Mouse (Mus musculus): ENCODE results near the gene Pip4k2c. TPM values are rescaled to one million over a fixed set of nuclear protein-coding genes. Genes with fewer than 3 reads are reported as not detected.

Pip4k2c gene
- polyA plus RNA-seq, 1 experiment from 2014 or later = 22.9 TPM

GRCm38 (mm10) chr10:127182624-127183023 lies 28.8 kb downstream of the Pip4k2c start:
- H3K27ac ChIP-seq (ENCODE audit: low read length) = no peak overlapping the region
- WGBS = 76% methylated on average over 4 of the region's 4 CpGs
- H3K4me2 ChIP-seq (replicated peaks; ENCODE audit: low read depth, low read length) = no peak overlapping the region
- peaks cover 10% of the 10 kb centered on the region; the same call in 1 of the 2 replicates for H3K36me3 ChIP-seq (ENCODE audit: control insufficient read depth, insufficient read depth, low read length)
- H3K4me1 ChIP-seq (ENCODE audit: control insufficient read depth, insufficient read depth, low read length) = peaks cover 19% of the 10 kb centered on the region; the same call in 1 of the 2 replicates
- no peak overlapping the region for H3K4me3 ChIP-seq (ENCODE audit: low read depth, low read length)
- H3K9me3 ChIP-seq (ENCODE audit: control insufficient read depth, low read depth, low read length) = no peaks in the 10 kb centered on the region
- ATAC-seq (ENCODE audit: insufficient number of reproducible peaks, insufficient read depth, low FRiP score, low read depth) = no peak
- no peak overlapping the region for H3K9ac ChIP-seq (replicated peaks; ENCODE audit: low read depth, low read length)
- H3K27me3 ChIP-seq (ENCODE audit: control insufficient read depth, insufficient read depth, low read length) = peaks cover 22% of the 10 kb centered on the region

GRCm38 (mm10) chr10:127181566-127181965 lies 29.8 kb downstream of the Pip4k2c start:
- 68% methylated on average over 6 of the region's 6 CpGs for WGBS
- Histone ChIP-seq H3K27ac (ENCODE audit: low read length) (no peak overlapping the region), H3K9ac (replicated peaks; ENCODE audit: low read depth, low read length) (no peak overlapping the region), H3K4me1 (ENCODE audit: control insufficient read depth, insufficient read depth, low read length) (peaks cover 19% of the 10 kb centered on the region; the same call in 1 of the 2 replicates), H3K9me3 (ENCODE audit: control insufficient read depth, low read depth, low read length) (no peaks in the 10 kb centered on the region), H3K36me3 (ENCODE audit: control insufficient read depth, insufficient read depth, low read length) (peaks cover 10% of the 10 kb centered on the region; the same call in 1 of the 2 replicates), H3K27me3 (ENCODE audit: control insufficient read depth, insufficient read depth, low read length) (peaks cover 22% of the 10 kb centered on the region), H3K4me3 (ENCODE audit: low read depth, low read length) (no peak overlapping the region), H3K4me2 (replicated peaks; ENCODE audit: low read depth, low read length) (no peak overlapping the region)
- no peak for ATAC-seq (ENCODE audit: insufficient number of reproducible peaks, insufficient read depth, low FRiP score, low read depth)

GRCm38 (mm10) chr10:127180695-127181047 lies 30.7 kb downstream of the Pip4k2c start:
- H3K4me1 ChIP-seq (ENCODE audit: control insufficient read depth, insufficient read depth, low read length) = peaks cover 19% of the 10 kb centered on the region; the same call in 1 of the 2 replicates
- peaks cover 10% of the 10 kb centered on the region; the same call in 1 of the 2 replicates for H3K36me3 ChIP-seq (ENCODE audit: control insufficient read depth, insufficient read depth, low read length)
- H3K4me2 ChIP-seq (replicated peaks; ENCODE audit: low read depth, low read length) = no peak overlapping the region
- WGBS = 34% methylated on average over 3 of the region's 3 CpGs
- no peaks in the 10 kb centered on the region for H3K9me3 ChIP-seq (ENCODE audit: control insufficient read depth, low read depth, low read length)
- peak overlapping the region; percentile 6; the same call in 1 of the 2 replicates for H3K4me3 ChIP-seq (ENCODE audit: low read depth, low read length)
- H3K27me3 ChIP-seq (ENCODE audit: control insufficient read depth, insufficient read depth, low read length) = peaks cover 22% of the 10 kb centered on the region
- H3K27ac ChIP-seq (ENCODE audit: low read length) = no peak overlapping the region
- no peak for ATAC-seq (ENCODE audit: insufficient number of reproducible peaks, insufficient read depth, low FRiP score, low read depth)
- H3K9ac ChIP-seq (replicated peaks; ENCODE audit: low read depth, low read length) = no peak overlapping the region

GRCm38 (mm10) chr10:127179871-127180694 lies 31.3 kb downstream of the Pip4k2c start, which contains the start of gene Slc26a10:
TSS of gene Slc26a10 (minus strand) at chr10:127180645.
- no peak within 1 kb of the TSS for H3K9ac ChIP-seq (replicated peaks; ENCODE audit: low read depth, low read length)
- WGBS = 3% methylated on average over 34 of the region's 34 CpGs
- no peak within 1 kb of the TSS for H3K27ac ChIP-seq (ENCODE audit: low read length)
- H3K9me3 ChIP-seq (ENCODE audit: control insufficient read depth, low read depth, low read length) = no peaks in the 10 kb centered on the region
- peak within 1 kb of the TSS; percentile 6; the same call in 1 of the 2 replicates for H3K4me3 ChIP-seq (ENCODE audit: low read depth, low read length)
- no peak for ATAC-seq (ENCODE audit: insufficient number of reproducible peaks, insufficient read depth, low FRiP score, low read depth)
- peaks cover 19% of the 10 kb centered on the region; the same call in 1 of the 2 replicates for H3K4me1 ChIP-seq (ENCODE audit: control insufficient read depth, insufficient read depth, low read length)
- peak within 1 kb of the TSS; percentile 14; the same call in 1 of the 2 replicates for H3K4me2 ChIP-seq (replicated peaks; ENCODE audit: low read depth, low read length)
- H3K27me3 ChIP-seq (ENCODE audit: control insufficient read depth, insufficient read depth, low read length) = peaks cover 22% of the 10 kb centered on the region
- H3K36me3 ChIP-seq (ENCODE audit: control insufficient read depth, insufficient read depth, low read length) = peaks cover 10% of the 10 kb centered on the region; the same call in 1 of the 2 replicates

- WGBS = 4% methylated on average over 41 of the region's 41 CpGs
Observed at GRCm38 (mm10) chr10:127178286-127179027, 32.9 kb downstream of the Pip4k2c start.

GRCm38 (mm10) chr10:127177719-127178118 lies 33.7 kb downstream of the Pip4k2c start:
- Histone ChIP-seq H3K36me3 (ENCODE audit: control insufficient read depth, insufficient read depth, low read length) (peaks cover 5% of the 10 kb centered on the region; the same call in 1 of the 2 replicates), H3K27ac (ENCODE audit: low read length) (no peak overlapping the region), H3K27me3 (ENCODE audit: control insufficient read depth, insufficient read depth, low read length) (peaks cover 22% of the 10 kb centered on the region), H3K4me2 (replicated peaks; ENCODE audit: low read depth, low read length) (peak overlapping the region; percentile 46), H3K9me3 (ENCODE audit: control insufficient read depth, low read depth, low read length) (no peaks in the 10 kb centered on the region), H3K4me3 (ENCODE audit: low read depth, low read length) (peak overlapping the region; percentile 16), H3K4me1 (ENCODE audit: control insufficient read depth, insufficient read depth, low read length) (peaks cover 19% of the 10 kb centered on the region; the same call in 1 of the 2 replicates), H3K9ac (replicated peaks; ENCODE audit: low read depth, low read length) (no peak overlapping the region)
- ATAC-seq (ENCODE audit: insufficient number of reproducible peaks, insufficient read depth, low FRiP score, low read depth) = peak; percentile 56; the same call in 1 of the 2 replicates
- WGBS = under 1% methylated on average over 23 of the region's 23 CpGs

More at GRCm38 (mm10) chr10:127178286-127179027, 32.9 kb downstream of the Pip4k2c start:
- ATAC-seq (ENCODE audit: insufficient number of reproducible peaks, insufficient read depth, low FRiP score, low read depth) = no peak
- Histone ChIP-seq H3K9ac (replicated peaks; ENCODE audit: low read depth, low read length) (no peak overlapping the region), H3K4me3 (ENCODE audit: low read depth, low read length) (peak overlapping the region; percentile 16), H3K27me3 (ENCODE audit: control insufficient read depth, insufficient read depth, low read length) (peaks cover 22% of the 10 kb centered on the region), H3K4me2 (replicated peaks; ENCODE audit: low read depth, low read length) (peak overlapping the region; percentile 46), H3K27ac (ENCODE audit: low read length) (no peak overlapping the region), H3K4me1 (ENCODE audit: control insufficient read depth, insufficient read depth, low read length) (peaks cover 19% of the 10 kb centered on the region; the same call in 1 of the 2 replicates), H3K9me3 (ENCODE audit: control insufficient read depth, low read depth, low read length) (no peaks in the 10 kb centered on the region), H3K36me3 (ENCODE audit: control insufficient read depth, insufficient read depth, low read length) (peaks cover 8% of the 10 kb centered on the region; the same call in 1 of the 2 replicates)

- no peak overlapping the region for H3K4me3 ChIP-seq (ENCODE audit: low read depth, low read length)
- H3K27me3 ChIP-seq (ENCODE audit: control insufficient read depth, insufficient read depth, low read length) = peaks cover 22% of the 10 kb centered on the region
- H3K36me3 ChIP-seq (ENCODE audit: control insufficient read depth, insufficient read depth, low read length) = no peaks in the 10 kb centered on the region; the same call in 1 of the 2 replicates
- peak overlapping the region; percentile 46; the same call in 1 of the 2 replicates for H3K4me2 ChIP-seq (replicated peaks; ENCODE audit: low read depth, low read length)
- no peak for ATAC-seq (ENCODE audit: insufficient number of reproducible peaks, insufficient read depth, low FRiP score, low read depth)
- no peaks in the 10 kb centered on the region for H3K9me3 ChIP-seq (ENCODE audit: control insufficient read depth, low read depth, low read length)
- no peak overlapping the region for H3K9ac ChIP-seq (replicated peaks; ENCODE audit: low read depth, low read length)
- H3K27ac ChIP-seq (ENCODE audit: low read length) = no peak overlapping the region
- 22% methylated on average over 9 of the region's 9 CpGs for WGBS
- H3K4me1 ChIP-seq (ENCODE audit: control insufficient read depth, insufficient read depth, low read length) = peaks cover 19% of the 10 kb centered on the region; the same call in 1 of the 2 replicates
Observed at GRCm38 (mm10) chr10:127177235-127177634, 34.1 kb downstream of the Pip4k2c start.

- Histone ChIP-seq H3K27me3 (ENCODE audit: control insufficient read depth, insufficient read depth, low read length) (peaks cover 22% of the 10 kb centered on the region), H3K9ac (replicated peaks; ENCODE audit: low read depth, low read length) (no peak overlapping the region), H3K36me3 (ENCODE audit: control insufficient read depth, insufficient read depth, low read length) (no peaks in the 10 kb centered on the region), H3K4me3 (ENCODE audit: low read depth, low read length) (no peak overlapping the region), H3K4me1 (ENCODE audit: control insufficient read depth, insufficient read depth, low read length) (peaks cover 19% of the 10 kb centered on the region; the same call in 1 of the 2 replicates), H3K27ac (ENCODE audit: low read length) (no peak overlapping the region), H3K4me2 (replicated peaks; ENCODE audit: low read depth, low read length) (no peak overlapping the region), H3K9me3 (ENCODE audit: control insufficient read depth, low read depth, low read length) (no peaks in the 10 kb centered on the region)
- no peak for ATAC-seq (ENCODE audit: insufficient number of reproducible peaks, insufficient read depth, low FRiP score, low read depth)
- 10% methylated on average over 7 of the region's 7 CpGs for WGBS
Observed at GRCm38 (mm10) chr10:127176756-127177155, 34.6 kb downstream of the Pip4k2c start.
